8 mouse cellular contexts compared by ENCODE assay signal in the genomic region with DNA sequence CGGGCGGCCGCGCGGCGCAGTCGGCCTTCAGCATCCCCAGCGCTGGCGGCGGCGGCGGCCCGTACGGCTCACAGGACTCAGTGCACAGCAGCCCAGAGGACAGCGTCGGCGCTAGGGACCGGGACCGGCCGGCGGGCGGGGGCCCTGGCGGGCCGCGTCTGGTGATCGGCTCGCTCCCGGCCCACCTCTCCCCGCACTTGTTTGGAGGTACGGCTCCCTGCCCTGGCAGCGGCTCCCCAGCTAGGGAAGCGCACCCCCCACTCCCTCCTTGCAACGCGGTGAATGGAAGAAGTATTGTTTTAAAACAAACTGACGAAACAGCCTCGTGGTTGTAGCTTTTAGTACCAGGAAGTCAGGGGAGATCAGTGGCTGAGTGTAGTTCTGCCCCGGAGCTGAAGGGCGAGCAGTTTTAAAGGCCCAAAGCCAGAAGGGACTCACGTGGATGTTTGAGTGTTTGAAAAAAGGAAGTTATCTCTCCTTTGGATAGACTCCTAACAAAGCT. TPM values are rescaled to one million over a fixed set of nuclear protein-coding genes. Genes with fewer than 3 reads are reported as not detected.
DNase-seq lines count a peak whose midpoint lies in the region; ATAC-seq and TF ChIP-seq lines count a peak whose summit lies in the region.

No protein-coding gene starts in this region.

- peak overlapping the region; percentile 34 for H3K4me2 ChIP-seq in limb, embryonic 11.5 days (ENCODE audit: low read depth, severe bottlenecking)
- H3K4me2 ChIP-seq in midbrain, embryonic 12.5 days (replicated peaks), result peak overlapping the region; percentile 69

- H3K27ac ChIP-seq in limb, embryonic 11.5 days (replicated peaks; ENCODE audit: low read depth, low read length), result peak overlapping the region; percentile 95
- H3K27ac ChIP-seq in midbrain, embryonic 12.5 days (replicated peaks), result peak overlapping the region; percentile 98
- peak overlapping the region; percentile 90 for H3K27ac ChIP-seq in small intestine, adult 2 months (ENCODE audit: insufficient read depth, low read depth, low read length)

- peaks cover 7% of the 10 kb centered on the region for H3K4me1 ChIP-seq in limb, embryonic 11.5 days (ENCODE audit: control insufficient read depth, insufficient read depth, low read length)
- H3K4me1 ChIP-seq in midbrain, embryonic 12.5 days, result peaks cover 21% of the 10 kb centered on the region
- H3K4me1 ChIP-seq in small intestine, adult 2 months (ENCODE audit: control insufficient read depth, insufficient read depth, insufficient read length, low read length), result peaks cover 10% of the 10 kb centered on the region

- peak; percentile 60; the same call in 1 of the 2 replicates for TF ChIP-seq POLR2A in small intestine, adult 2 months (IDR thresholded peaks at IDR 0.05; ENCODE audit: low read depth, low read length)

- no peaks in the 10 kb centered on the region for H3K9me3 ChIP-seq in limb, embryonic 11.5 days (ENCODE audit: control insufficient read depth, low read length)
- no peaks in the 10 kb centered on the region for H3K9me3 ChIP-seq in midbrain, embryonic 12.5 days

- H3K27me3 ChIP-seq in limb, embryonic 11.5 days (ENCODE audit: control insufficient read depth, insufficient read depth, low read length), result no peaks in the 10 kb centered on the region
- peaks cover 6% of the 10 kb centered on the region; the same call in 1 of the 2 replicates for H3K27me3 ChIP-seq in midbrain, embryonic 12.5 days
- no peaks in the 10 kb centered on the region for H3K27me3 ChIP-seq in small intestine, adult 2 months (ENCODE audit: control insufficient read depth, insufficient read depth, low read length)

- under 1% methylated on average over 38 of the region's 39 CpGs for WGBS in limb, embryonic 11.5 days
- WGBS in midbrain, embryonic 12.5 days, result under 1% methylated on average over 37 of the region's 39 CpGs
- 4% methylated on average over 38 of the region's 39 CpGs for WGBS in small intestine, adult 2 months

- H3K9ac ChIP-seq in limb, embryonic 11.5 days (ENCODE audit: low read length), result peak overlapping the region; percentile 87
- H3K9ac ChIP-seq in midbrain, embryonic 12.5 days (replicated peaks), result peak overlapping the region; percentile 87

- peak overlapping the region; percentile 70 for H3K4me3 ChIP-seq in limb, embryonic 11.5 days (ENCODE audit: low read depth, low read length)
- peak overlapping the region; percentile 85 for H3K4me3 ChIP-seq in midbrain, embryonic 12.5 days
- peak overlapping the region; percentile 83 for H3K4me3 ChIP-seq in small intestine, adult 2 months (ENCODE audit: low read depth, low read length)

- no peaks in the 10 kb centered on the region for H3K36me3 ChIP-seq in limb, embryonic 11.5 days (ENCODE audit: control insufficient read depth, insufficient read depth, low read length)
- H3K36me3 ChIP-seq in midbrain, embryonic 12.5 days, result no peaks in the 10 kb centered on the region
- no peaks in the 10 kb centered on the region for H3K36me3 ChIP-seq in small intestine, adult 2 months (ENCODE audit: control insufficient read depth, insufficient read depth, low read length)

- peak; percentile 66 for DNase-seq in layer of hippocampus, adult 11-12 months (ENCODE audit: low spot score)
- no peak for DNase-seq in layer of hippocampus, adult 9-10 months (ENCODE audit: low spot score)
- DNase-seq in cerebellum, postnatal 4 days (ENCODE audit: low spot score in 2 of 2), result peak; percentile 25 to 37
- peak; percentile 50 for DNase-seq in gastrocnemius, postnatal 10 days
- DNase-seq in hindlimb bud, embryonic 11.5 days (ENCODE audit: extremely low spot score, low read depth, low spot score), result peak; percentile 39
- DNase-seq in limb, embryonic 11.5 days (ENCODE audit: low spot score), result peak; percentile 75

- ATAC-seq in limb, embryonic 11.5 days (ENCODE audit: insufficient number of reproducible peaks, low FRiP score, low TSS enrichment, low read depth), result peak; percentile 38; the same call in 1 of the 2 replicates
- peak; percentile 60 for ATAC-seq in midbrain, embryonic 12.5 days (ENCODE audit: low FRiP score, low read depth)

- no peak for TF ChIP-seq CTCF in small intestine, adult 2 months (IDR thresholded peaks at IDR 0.05; ENCODE audit: extremely low read depth, insufficient read length, insufficient replicate concordance, low read depth, low read length)

RNA-seq across cellular contexts. Expression of gene Znrf2, which starts 0.6 kb away (rescaled TPM):
- total RNA-seq in gastrocnemius, postnatal 10 days (2021), result 10 to 100 TPM; 10.2 to 10.4 TPM
- 2.3 and 3.3 TPM in 2 replicates for polyA plus RNA-seq in limb, embryonic 11.5 days (2014; fragmentation: Nextera tagmentation; extraction: Ambion mirVana)
- polyA plus RNA-seq in midbrain, embryonic 12.5 days (2016; fragmentation: Nextera tagmentation; extraction: Ambion mirVana), result 3.6 and 4.4 TPM in 2 replicates
- polyA plus RNA-seq in small intestine, adult 2 months (2012; rRNA removed), result 3.8 and 7.0 TPM in 2 replicates
